Comparison of ENCODE assay signal across 23 mouse cellular contexts in the genomic region with DNA sequence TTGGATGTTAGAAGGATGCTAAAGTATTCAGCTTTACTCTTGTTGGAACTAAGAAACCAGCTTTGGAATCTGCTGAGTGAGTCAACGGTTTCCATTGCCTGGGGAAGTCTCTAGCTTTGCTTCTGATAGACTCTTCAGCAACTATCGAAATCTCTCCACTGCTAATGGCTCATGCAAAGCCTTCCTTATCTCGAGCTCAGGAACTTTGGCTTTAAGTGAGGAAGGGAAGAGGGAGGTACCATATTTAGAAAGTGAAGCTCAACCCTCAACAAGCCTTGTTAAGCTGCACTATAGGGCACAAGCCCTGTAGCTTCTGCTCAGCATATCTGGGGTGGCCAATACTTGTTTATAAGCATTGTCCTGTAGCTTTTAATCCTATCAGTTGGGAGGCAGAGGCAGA. TPM values are rescaled to one million over a fixed set of nuclear protein-coding genes. Genes with fewer than 3 reads are reported as not detected.
A peak's percentile ranks its signal among the peaks of the same experiment; 100 is the strongest.
DNase-seq lines count a peak whose midpoint lies in the region; ATAC-seq and TF ChIP-seq lines count a peak whose summit lies in the region.
"Had no signal": no experiment of that assay in that cellular context is flagged by ENCODE, and none has a peak within 500 bp of the region (broad histone marks: within the 10 kb centered on the region; RNA-seq: fewer than 3 reads in every experiment).

No protein-coding gene starts in this region.

- H3K4me2 ChIP-seq in heart, embryonic 12.5 days, result peak overlapping the region; percentile 33
- no peak overlapping the region for H3K4me2 ChIP-seq in neural tube, embryonic 15.5 days
- H3K4me2 ChIP-seq in embryonic facial prominence, embryonic 15.5 days (replicated peaks), result no peak overlapping the region
- no peak overlapping the region for H3K4me2 ChIP-seq in intestine, postnatal 0 days (replicated peaks; ENCODE audit: low read depth)
- H3K4me2 ChIP-seq: hindbrain, embryonic 14.5 days; lung, embryonic 15.5 days had no signal

- no peaks in the 10 kb centered on the region for H3K9me3 ChIP-seq in heart, embryonic 12.5 days (replicated peaks)
- H3K9me3 ChIP-seq in neural tube, embryonic 15.5 days (replicated peaks), result no peaks in the 10 kb centered on the region
- no peaks in the 10 kb centered on the region for H3K9me3 ChIP-seq in embryonic facial prominence, embryonic 15.5 days (replicated peaks)
- H3K9me3 ChIP-seq in intestine, postnatal 0 days (ENCODE audit: control insufficient read depth), result no peaks in the 10 kb centered on the region
- H3K9me3 ChIP-seq: lung, embryonic 15.5 days had no signal

- TF ChIP-seq CTCF in intestine, postnatal 0 days (IDR thresholded peaks at IDR 0.05; ENCODE audit: low read depth), result no peak

- H3K4me3 ChIP-seq in heart, embryonic 12.5 days, result no peak overlapping the region
- H3K4me3 ChIP-seq in neural tube, embryonic 15.5 days (replicated peaks), result no peak overlapping the region
- no peak overlapping the region for H3K4me3 ChIP-seq in embryonic facial prominence, embryonic 15.5 days (replicated peaks)
- no peak overlapping the region for H3K4me3 ChIP-seq in intestine, postnatal 0 days (ENCODE audit: low read depth, low read length)
- H3K4me3 ChIP-seq: lung, embryonic 15.5 days; myocyte had no signal

- no peak for ATAC-seq in heart, embryonic 12.5 days (ENCODE audit: insufficient number of reproducible peaks, low FRiP score)
- no peak for ATAC-seq in neural tube, embryonic 15.5 days (ENCODE audit: low FRiP score)
- no peak for ATAC-seq in embryonic facial prominence, embryonic 15.5 days (ENCODE audit: insufficient number of reproducible peaks, low FRiP score, low TSS enrichment, low read depth)
- no peak for ATAC-seq in intestine, postnatal 0 days
- ATAC-seq: forebrain, embryonic 14.5 days had no signal

- H3K9ac ChIP-seq in heart, embryonic 12.5 days, result no peak overlapping the region
- H3K9ac ChIP-seq in neural tube, embryonic 15.5 days (replicated peaks), result no peak overlapping the region
- no peak overlapping the region for H3K9ac ChIP-seq in embryonic facial prominence, embryonic 15.5 days
- H3K9ac ChIP-seq in intestine, postnatal 0 days (ENCODE audit: low read depth, low read length), result no peak overlapping the region
- H3K9ac ChIP-seq: hindbrain, embryonic 14.5 days; liver, embryonic 14.5 days; lung, embryonic 15.5 days had no signal

- WGBS in heart, embryonic 12.5 days, result under 1% methylated on average over 3 of the region's 3 CpGs
- WGBS in neural tube, embryonic 15.5 days, result 56% methylated on average over 3 of the region's 3 CpGs
- WGBS in embryonic facial prominence, embryonic 15.5 days, result 19% methylated on average over 3 of the region's 3 CpGs
- WGBS in intestine, postnatal 0 days, result 50% methylated on average over 3 of the region's 3 CpGs

- intact Hi-C loops in gastrocnemius, postnatal 36 days (cut with DNase I), result no loop called here

- peaks cover 27% of the 10 kb centered on the region for H3K4me1 ChIP-seq in heart, embryonic 12.5 days (replicated peaks)
- H3K4me1 ChIP-seq in neural tube, embryonic 15.5 days, result peaks cover 5% of the 10 kb centered on the region
- H3K4me1 ChIP-seq in embryonic facial prominence, embryonic 15.5 days, result peaks cover 21% of the 10 kb centered on the region
- no peaks in the 10 kb centered on the region for H3K4me1 ChIP-seq in intestine, postnatal 0 days (replicated peaks; ENCODE audit: control insufficient read depth, insufficient read depth, low read length)

- peak overlapping the region; percentile 34; the same call in 1 of the 2 replicates for H3K27ac ChIP-seq in heart, embryonic 12.5 days (ENCODE audit: poor library complexity, severe bottlenecking)
- 0 out of 2 replicates have a peak overlapping the region, but pooled peaks have one; percentile 13 for H3K27ac ChIP-seq in neural tube, embryonic 15.5 days (replicated peaks)
- H3K27ac ChIP-seq in embryonic facial prominence, embryonic 15.5 days (replicated peaks), result peak overlapping the region; percentile 39; the same call in 1 of the 2 replicates
- no peak overlapping the region for H3K27ac ChIP-seq in intestine, postnatal 0 days (ENCODE audit: low read depth, low read length)
- H3K27ac ChIP-seq: hindbrain, embryonic 14.5 days; liver, embryonic 14.5 days; lung, embryonic 15.5 days had no signal

- peaks cover 41% of the 10 kb centered on the region for H3K36me3 ChIP-seq in heart, embryonic 12.5 days
- H3K36me3 ChIP-seq in neural tube, embryonic 15.5 days, result peaks cover 40% of the 10 kb centered on the region
- peaks cover 38% of the 10 kb centered on the region for H3K36me3 ChIP-seq in embryonic facial prominence, embryonic 15.5 days
- H3K36me3 ChIP-seq in intestine, postnatal 0 days (ENCODE audit: control insufficient read depth, insufficient read depth), result peaks cover 40% of the 10 kb centered on the region

- no peak for DNase-seq in heart, adult 8-10 months (ENCODE audit: low spot score)
- no peak for DNase-seq in neural tube, embryonic 10.5 days (ENCODE audit: extremely low spot score, low spot score)
- no peak for DNase-seq in gastrocnemius, postnatal 36 days
- DNase-seq: adrenal gland, adult 2 months; cerebellum, adult 8-10 months; gastrocnemius, postnatal 10 days; heart, postnatal 14 days; kidney, adult 9 months; kidney, postnatal 36 days; layer of hippocampus, adult 9-11 months; right cerebral cortex, postnatal 14 days; spleen, adult 18-20 months; thymus, postnatal 4 days had no signal

- no peaks in the 10 kb centered on the region for H3K27me3 ChIP-seq in heart, embryonic 12.5 days (replicated peaks)
- H3K27me3 ChIP-seq in neural tube, embryonic 15.5 days (replicated peaks), result no peaks in the 10 kb centered on the region
- no peaks in the 10 kb centered on the region for H3K27me3 ChIP-seq in embryonic facial prominence, embryonic 15.5 days
- H3K27me3 ChIP-seq in intestine, postnatal 0 days (replicated peaks; ENCODE audit: control insufficient read depth, insufficient read depth, low read length), result no peaks in the 10 kb centered on the region
- H3K27me3 ChIP-seq: CH12.LX; lung, embryonic 15.5 days had no signal

RNA-seq across cellular contexts. Expression of a gene that starts 8.2 kb away (rescaled TPM):
- 0.17 and 0.18 TPM in 2 replicates for polyA plus RNA-seq in heart, embryonic 12.5 days (2016; fragmentation: Nextera tagmentation; extraction: Ambion mirVana)
- under 1 TPM in 1 of 4 experiments, not detected in 3; 0.11 TPM for total RNA-seq in heart, adult 8-10 months (2022)
- polyA plus RNA-seq in neural tube, embryonic 15.5 days (2015; fragmentation: Nextera tagmentation; extraction: Ambion mirVana), result 0.70 and 0.79 TPM in 2 replicates
- polyA plus RNA-seq in embryonic facial prominence, embryonic 15.5 days (2015; fragmentation: Nextera tagmentation; extraction: Ambion mirVana), result 4.8 and 9.3 TPM in 2 replicates
- not detected in 2 replicates for polyA plus RNA-seq in intestine, postnatal 0 days (2015; fragmentation: Nextera tagmentation; extraction: Ambion mirVana)
- not detected for total RNA-seq in gastrocnemius, postnatal 36 days (2021)
- total RNA-seq: adrenal gland, adult 2 months; gastrocnemius, postnatal 10 days had no signal
- polyA plus RNA-seq: adrenal gland, adult 2 months had no signal

RNA-seq across cellular contexts. Expression of a gene that starts 9.2 kb away (rescaled TPM):
- polyA plus RNA-seq in heart, embryonic 12.5 days (2016; fragmentation: Nextera tagmentation; extraction: Ambion mirVana), result 20.6 and 22.6 TPM in 2 replicates
- 1 to 10 TPM; 6.2 to 8.1 (median 7.6) TPM for total RNA-seq in heart, adult 8-10 months (2022)
- polyA plus RNA-seq in neural tube, embryonic 15.5 days (2015; fragmentation: Nextera tagmentation; extraction: Ambion mirVana), result 24.1 and 24.3 TPM in 2 replicates
- 31.0 and 31.9 TPM in 2 replicates for polyA plus RNA-seq in embryonic facial prominence, embryonic 15.5 days (2015; fragmentation: Nextera tagmentation; extraction: Ambion mirVana)
- polyA plus RNA-seq in intestine, postnatal 0 days (2015; fragmentation: Nextera tagmentation; extraction: Ambion mirVana), result 13.6 and 15.5 TPM in 2 replicates
- 1 to 10 TPM; 3.5 to 4.1 TPM for total RNA-seq in gastrocnemius, postnatal 36 days (2021)

RNA-seq across cellular contexts. Expression of a gene that starts 27.7 kb away (rescaled TPM):
- 48.7 and 53.3 TPM in 2 replicates for polyA plus RNA-seq in heart, embryonic 12.5 days (2016; fragmentation: Nextera tagmentation; extraction: Ambion mirVana)
- total RNA-seq in heart, adult 8-10 months (2022), result 10 to 100 TPM; 13.3 to 20.8 (median 19.9) TPM
- polyA plus RNA-seq in neural tube, embryonic 15.5 days (2015; fragmentation: Nextera tagmentation; extraction: Ambion mirVana), result 141 and 164 TPM in 2 replicates
- 56.3 and 59.1 TPM in 2 replicates for polyA plus RNA-seq in embryonic facial prominence, embryonic 15.5 days (2015; fragmentation: Nextera tagmentation; extraction: Ambion mirVana)
- polyA plus RNA-seq in intestine, postnatal 0 days (2015; fragmentation: Nextera tagmentation; extraction: Ambion mirVana), result 23.0 and 24.8 TPM in 2 replicates
- 10 to 100 TPM in 1 of 2 experiments, 1 to 10 TPM in 1; 7.6 to 10.5 TPM for total RNA-seq in gastrocnemius, postnatal 36 days (2021)

RNA-seq across cellular contexts. Expression of a gene that starts 40.9 kb away (rescaled TPM):
- polyA plus RNA-seq in heart, embryonic 12.5 days (2016; fragmentation: Nextera tagmentation; extraction: Ambion mirVana), result 66.0 and 67.3 TPM in 2 replicates
- 10 to 100 TPM; 22.9 to 32.6 (median 24.3) TPM for total RNA-seq in heart, adult 8-10 months (2022)
- 88.6 and 91.7 TPM in 2 replicates for polyA plus RNA-seq in neural tube, embryonic 15.5 days (2015; fragmentation: Nextera tagmentation; extraction: Ambion mirVana)
- 85.9 and 102 TPM in 2 replicates for polyA plus RNA-seq in embryonic facial prominence, embryonic 15.5 days (2015; fragmentation: Nextera tagmentation; extraction: Ambion mirVana)
- polyA plus RNA-seq in intestine, postnatal 0 days (2015; fragmentation: Nextera tagmentation; extraction: Ambion mirVana), result 28.6 and 30.9 TPM in 2 replicates
- 10 to 100 TPM; 21.3 to 31.4 TPM for total RNA-seq in gastrocnemius, postnatal 36 days (2021)
